Mouse (Mus musculus) C2C12 (cell line): ENCODE data around the gene Bcl9l. TPM values are rescaled to one million over a fixed set of nuclear protein-coding genes. Genes with fewer than 3 reads are reported as not detected.

Experiments used
- H3K27me3 ChIP-seq: one replicate; pipeline ENCODE4 v1.6.1; 2011; ENCODE audit not compliant: control insufficient read depth, insufficient read depth, insufficient read length
- H3K36me3 ChIP-seq: one replicate; pipeline ENCODE4 v1.6.1; 2011; ENCODE audit not compliant: control insufficient read depth, insufficient read depth
- H3K4me3 ChIP-seq: one replicate; pipeline ENCODE4 v1.5.1; 2011; ENCODE audit warnings: mild to moderate bottlenecking, control low read depth; ENCODE audit not compliant: poor library complexity, insufficient read depth, severe bottlenecking
- H3K79me2 ChIP-seq: one replicate; pipeline ENCODE4 v1.6.1; 2011; ENCODE audit not compliant: control insufficient read depth, insufficient read depth
- H3K79me3 ChIP-seq: one replicate; pipeline ENCODE4 v1.6.1; 2011; ENCODE audit warnings: low read depth, control low read depth
- H3ac ChIP-seq: one replicate; pipeline ENCODE3; 2011; ENCODE audit warnings: low read depth; ENCODE audit not compliant: control insufficient read depth, insufficient read length
- CEBPB ChIP-seq: IDR thresholded peaks from one replicate; pipeline ENCODE4 v1.6.1; 2011; ENCODE audit warnings: low read depth, mild to moderate bottlenecking, control low read depth, moderate library complexity
- CTCF ChIP-seq: IDR thresholded peaks from one replicate; pipeline ENCODE4 v1.5.1; 2011; ENCODE audit not compliant: control insufficient read depth, insufficient read depth, insufficient read length
- FOSL1 ChIP-seq: IDR thresholded peaks from one replicate; pipeline ENCODE4 v1.8.0; 2011; ENCODE audit warnings: mild to moderate bottlenecking, low read length; ENCODE audit not compliant: poor library complexity, insufficient read depth, severe bottlenecking
- MAX ChIP-seq: IDR thresholded peaks from one replicate; pipeline ENCODE4 v1.6.1; 2011; ENCODE audit warnings: mild to moderate bottlenecking, control low read depth
- MYOD1 ChIP-seq: IDR thresholded peaks from one replicate; pipeline ENCODE4 v1.6.1; 2011; ENCODE audit warnings: low read depth; ENCODE audit not compliant: control insufficient read depth, insufficient read length
- MYOG ChIP-seq: IDR thresholded peaks from one replicate; pipeline ENCODE4 v1.6.1; 2011; ENCODE audit not compliant: control insufficient read depth, insufficient read length; ENCODE audit errors: extremely low read depth
- USF1 ChIP-seq: IDR thresholded peaks from one replicate; pipeline ENCODE4 v1.6.1; 2011; ENCODE audit warnings: low read depth, mild to moderate bottlenecking, control low read depth, moderate library complexity
- polyA plus RNA-seq: library from polyadenylated mRNA; unstranded; fragments of >200 nt; fragmentation: generic; extraction: Trizol; gene quantifications from one replicate; pipeline ENCODE4 v1.2.1, GENCODE M21; 2012; ENCODE audit warnings: missing spikeins

The Bcl9l gene
- polyA plus RNA-seq, 1 experiment = 31.4 TPM

- Histone ChIP-seq H3ac (no peak overlapping the region), H3K4me3 (no peak overlapping the region), H3K79me3 (no peaks in the 10 kb centered on the region), H3K27me3 (no peaks in the 10 kb centered on the region), H3K79me2 (no peaks in the 10 kb centered on the region), H3K36me3 (peaks cover 22% of the 10 kb centered on the region)
- TF ChIP-seq MAX (no peak), FOSL1 (no peak), MYOG (no peak), USF1 (no peak), CEBPB (no peak)
Measured at GRCm38 (mm10) chr9:44510872-44511601, 28.4 kb downstream of the Bcl9l start.

- Histone ChIP-seq H3K36me3 (peaks cover 12% of the 10 kb centered on the region), H3K79me3 (no peaks in the 10 kb centered on the region), H3K27me3 (no peaks in the 10 kb centered on the region), H3K79me2 (no peaks in the 10 kb centered on the region), H3K4me3 (no peak overlapping the region), H3ac (no peak overlapping the region)
- TF ChIP-seq CTCF = no peak
- no peak for TF ChIP-seq MYOG
- TF ChIP-seq MYOD1 = no peak
- no peak for TF ChIP-seq FOSL1
- TF ChIP-seq USF1 = no peak
- no peak for TF ChIP-seq CEBPB
- no peak for TF ChIP-seq MAX
Measured at GRCm38 (mm10) chr9:44511935-44512716, 29.5 kb downstream of the Bcl9l start.

GRCm38 (mm10) chr9:44512717-44513003, 30.0 kb downstream of the Bcl9l start:
- H3K4me3 ChIP-seq = no peak overlapping the region
- H3ac ChIP-seq = no peak overlapping the region
- peaks cover 10% of the 10 kb centered on the region for H3K36me3 ChIP-seq
- TF ChIP-seq MYOD1 (no peak), USF1 (no peak), FOSL1 (no peak), MYOG (no peak), CTCF (no peak), CEBPB (no peak), MAX (no peak)
- no peaks in the 10 kb centered on the region for H3K79me2 ChIP-seq
- no peaks in the 10 kb centered on the region for H3K79me3 ChIP-seq
- no peaks in the 10 kb centered on the region for H3K27me3 ChIP-seq

GRCm38 (mm10) chr9:44513121-44513520, 30.5 kb downstream of the Bcl9l start:
- no peak overlapping the region for H3ac ChIP-seq
- H3K36me3 ChIP-seq = peaks cover 6% of the 10 kb centered on the region
- H3K79me2 ChIP-seq = no peaks in the 10 kb centered on the region
- no peaks in the 10 kb centered on the region for H3K79me3 ChIP-seq
- TF ChIP-seq CTCF = no peak
- no peak for TF ChIP-seq CEBPB
- no peak for TF ChIP-seq USF1
- TF ChIP-seq MYOD1 = no peak
- TF ChIP-seq MYOG = no peak
- no peak for TF ChIP-seq FOSL1
- no peak for TF ChIP-seq MAX
- H3K27me3 ChIP-seq = no peaks in the 10 kb centered on the region
- H3K4me3 ChIP-seq = no peak overlapping the region

GRCm38 (mm10) chr9:44513610-44514009, 31.0 kb downstream of the Bcl9l start:
- no peak overlapping the region for H3ac ChIP-seq
- no peak overlapping the region for H3K4me3 ChIP-seq
- no peaks in the 10 kb centered on the region for H3K79me3 ChIP-seq
- TF ChIP-seq FOSL1 (no peak), CTCF (no peak), CEBPB (no peak), MYOG (no peak), USF1 (no peak), MYOD1 (no peak)
- H3K36me3 ChIP-seq = peaks cover under 1% of the 10 kb centered on the region
- H3K79me2 ChIP-seq = no peaks in the 10 kb centered on the region
- no peaks in the 10 kb centered on the region for H3K27me3 ChIP-seq
